Mouse (Mus musculus): ENCODE data around the gene Klk1b9. TPM values are rescaled to one million over a fixed set of nuclear protein-coding genes. Genes with fewer than 3 reads are reported as not detected.

The Klk1b9 gene
- polyA plus RNA-seq (2014; fragmentation: Illumina TruSeq; extraction: RNeasy Lipid Tissue Mini Kit (QIAGEN cat#74804); ENCODE audit: low read depth, low replicate concordance), result not detected

DNA sequence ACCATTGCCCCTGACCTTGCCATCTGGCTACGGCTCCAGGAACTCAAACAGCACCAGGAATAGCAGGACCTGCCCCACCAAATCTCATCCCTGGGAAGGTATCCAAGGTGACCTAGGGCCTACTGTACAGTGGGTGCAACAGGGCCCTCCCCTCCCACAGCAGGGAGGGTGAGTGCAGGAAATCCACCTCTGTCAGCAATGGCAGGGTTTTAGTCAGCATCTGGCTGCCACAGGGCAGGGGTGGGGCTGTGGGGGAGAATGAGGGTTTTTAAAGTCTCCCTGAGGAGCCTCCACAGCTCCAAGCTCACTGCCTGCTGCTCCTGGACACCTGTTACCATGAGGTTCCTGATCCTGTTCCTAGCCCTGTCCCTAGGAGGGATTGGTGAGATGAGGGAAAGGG is at the start of gene Klk1b9:
Gene Klk1b9 (plus strand): TSS at position 301 of the 400 bp plus-strand sequence.

DNA sequence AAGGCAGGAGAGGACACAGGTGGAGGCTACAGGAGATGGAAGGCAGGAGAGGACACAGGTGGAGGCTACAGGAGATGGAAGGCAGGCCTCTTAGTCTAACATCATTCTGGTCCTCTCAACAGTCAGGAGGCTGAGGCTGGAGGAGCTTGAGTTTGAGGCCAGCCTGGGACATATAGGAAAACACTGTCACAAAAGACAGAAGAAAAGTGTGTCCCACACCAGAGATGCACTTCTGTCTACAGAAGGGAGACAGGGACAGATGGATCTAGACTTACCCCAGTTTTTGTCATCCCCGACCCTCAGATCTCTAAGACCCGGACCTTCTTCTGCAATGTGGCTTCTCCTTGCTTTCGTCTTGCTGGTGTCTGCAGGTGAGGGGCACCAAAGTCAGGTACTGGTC is 42.4 kb upstream of the Klk1b9 start, which contains the start of gene Klk15:
Gene Klk15 (plus strand): TSS at position 301 of the 400 bp plus-strand sequence.

DNA sequence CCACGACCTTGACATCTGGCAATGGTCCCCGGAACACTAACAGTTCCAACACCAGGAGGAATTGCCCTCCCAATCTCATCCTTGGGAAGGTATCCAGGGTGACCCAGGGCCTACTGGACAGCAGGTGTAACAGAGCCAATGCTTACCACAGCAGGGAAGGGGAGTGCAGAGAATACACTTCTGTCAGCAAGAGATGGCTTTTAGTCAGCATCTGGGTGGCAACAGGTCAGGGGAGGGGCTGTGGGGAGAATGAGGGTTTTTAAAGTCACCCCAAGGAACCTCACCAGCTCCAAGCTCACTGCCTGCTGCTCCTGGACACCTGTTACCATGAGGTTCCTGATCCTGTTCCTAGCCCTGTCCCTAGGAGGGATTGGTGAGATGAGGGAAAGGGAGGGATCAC is 25.5 kb upstream of the Klk1b9 start, which contains the start of gene Klk1b8:
Gene Klk1b8 (plus strand): TSS at position 301 of the 400 bp plus-strand sequence.

DNA sequence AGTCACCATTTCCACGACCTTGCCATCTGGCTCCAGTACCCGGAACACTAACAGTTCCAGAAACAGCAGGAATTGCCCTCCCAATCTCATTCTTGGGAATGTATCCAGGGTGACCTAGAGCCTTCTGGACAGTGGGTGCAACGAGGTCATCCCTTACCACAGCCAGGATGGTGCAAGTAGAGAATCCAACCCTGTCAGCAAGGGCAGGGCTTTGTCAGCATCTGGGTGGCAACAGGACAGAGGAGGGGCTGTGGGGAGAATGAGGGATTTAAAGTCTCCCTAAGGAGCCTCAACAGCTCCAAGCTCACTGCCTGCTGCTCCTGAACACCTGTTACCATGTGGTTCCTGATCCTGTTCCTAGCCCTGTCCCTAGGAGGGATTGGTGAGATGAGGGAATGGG is 9.4 kb upstream of the Klk1b9 start, which contains the start of gene Klk1b1:
Gene Klk1b1 (plus strand): TSS at position 301 of the 400 bp plus-strand sequence.

DNA sequence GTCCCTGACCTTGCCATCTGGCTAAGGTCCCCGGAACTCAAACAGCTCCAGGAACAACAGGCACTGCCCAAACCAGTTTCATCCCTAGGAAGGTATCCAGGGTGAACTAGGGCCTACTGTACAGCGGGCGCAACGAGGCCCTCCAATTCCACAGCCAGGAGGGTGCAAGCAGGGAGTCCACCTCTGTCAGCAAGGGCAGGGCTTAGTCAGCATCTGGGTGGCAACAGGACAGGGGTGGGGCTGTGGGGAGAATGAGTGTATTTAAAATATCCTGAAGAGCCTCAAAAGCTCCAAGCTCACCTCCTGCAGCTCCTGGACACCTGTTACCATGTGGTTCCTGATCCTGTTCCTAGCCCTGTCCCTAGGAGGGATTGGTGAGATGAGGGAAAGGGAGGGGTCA is 19.7 kb downstream of the Klk1b9 start, which contains the start of gene Klk1b11:
Gene Klk1b11 (plus strand): TSS at position 301 of the 400 bp plus-strand sequence.

DNA sequence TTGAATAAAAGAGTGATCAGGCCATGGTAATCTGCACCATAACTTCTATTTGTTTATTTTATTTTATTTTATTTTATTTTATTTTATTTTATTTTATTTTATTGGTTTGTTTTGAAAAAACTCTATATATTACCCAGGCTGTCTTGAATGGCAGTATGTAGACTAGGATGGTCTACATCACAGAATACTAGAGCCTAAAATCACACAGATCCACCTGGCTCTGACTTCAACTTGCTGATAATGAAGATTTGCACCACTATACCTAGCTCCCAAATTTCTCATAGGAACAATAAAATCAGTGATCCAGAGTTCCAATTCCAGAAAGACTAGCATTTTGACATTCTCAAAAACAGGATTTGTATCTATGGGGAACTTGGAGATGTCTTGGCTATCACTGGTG is 36.0 kb downstream of the Klk1b9 start, which contains the start of gene Klk1b26:
Gene Klk1b26 (plus strand): TSS at position 301 of the 400 bp plus-strand sequence.

Other genes with a start within 250 kb of the Klk1b9 start
- gene Klk12, start 207.2 kb upstream of the Klk1b9 start, polyA plus RNA-seq (2014; fragmentation: Illumina TruSeq; extraction: RNeasy Lipid Tissue Mini Kit (QIAGEN cat#74804); ENCODE audit: low read depth, low replicate concordance), result not detected
- gene Klk11, start 201.5 kb upstream of the Klk1b9 start, polyA plus RNA-seq (2014; fragmentation: Illumina TruSeq; extraction: RNeasy Lipid Tissue Mini Kit (QIAGEN cat#74804); ENCODE audit: low read depth, low replicate concordance), result not detected
- not detected for gene Klk10, start 195.0 kb upstream of the Klk1b9 start, polyA plus RNA-seq (2014; fragmentation: Illumina TruSeq; extraction: RNeasy Lipid Tissue Mini Kit (QIAGEN cat#74804); ENCODE audit: low read depth, low replicate concordance)
- gene Klk9, start 184.2 kb upstream of the Klk1b9 start, polyA plus RNA-seq (2014; fragmentation: Illumina TruSeq; extraction: RNeasy Lipid Tissue Mini Kit (QIAGEN cat#74804); ENCODE audit: low read depth, low replicate concordance), result not detected
- gene Klk8, start 178.5 kb upstream of the Klk1b9 start, polyA plus RNA-seq (2014; fragmentation: Illumina TruSeq; extraction: RNeasy Lipid Tissue Mini Kit (QIAGEN cat#74804); ENCODE audit: low read depth, low replicate concordance), result not detected
- not detected for gene Klk7, start 164.8 kb upstream of the Klk1b9 start, polyA plus RNA-seq (2014; fragmentation: Illumina TruSeq; extraction: RNeasy Lipid Tissue Mini Kit (QIAGEN cat#74804); ENCODE audit: low read depth, low replicate concordance)
- not detected for gene Klk6, start 151.6 kb upstream of the Klk1b9 start, polyA plus RNA-seq (2014; fragmentation: Illumina TruSeq; extraction: RNeasy Lipid Tissue Mini Kit (QIAGEN cat#74804); ENCODE audit: low read depth, low replicate concordance)
- gene Klk5, start 134.1 kb upstream of the Klk1b9 start, polyA plus RNA-seq (2014; fragmentation: Illumina TruSeq; extraction: RNeasy Lipid Tissue Mini Kit (QIAGEN cat#74804); ENCODE audit: low read depth, low replicate concordance), result not detected
- gene Klk4, start 94.9 kb upstream of the Klk1b9 start, polyA plus RNA-seq (2014; fragmentation: Illumina TruSeq; extraction: RNeasy Lipid Tissue Mini Kit (QIAGEN cat#74804); ENCODE audit: low read depth, low replicate concordance), result not detected
- gene Klk15, start 42.3 kb upstream of the Klk1b9 start, polyA plus RNA-seq (2014; fragmentation: Illumina TruSeq; extraction: RNeasy Lipid Tissue Mini Kit (QIAGEN cat#74804); ENCODE audit: low read depth, low replicate concordance), result not detected
- gene Klk1b8, start 25.4 kb upstream of the Klk1b9 start, polyA plus RNA-seq (2014; fragmentation: Illumina TruSeq; extraction: RNeasy Lipid Tissue Mini Kit (QIAGEN cat#74804); ENCODE audit: low read depth, low replicate concordance), result not detected
- not detected for gene Klk1b1, start 9.3 kb upstream of the Klk1b9 start, polyA plus RNA-seq (2014; fragmentation: Illumina TruSeq; extraction: RNeasy Lipid Tissue Mini Kit (QIAGEN cat#74804); ENCODE audit: low read depth, low replicate concordance)
- gene Klk1b11, start 19.8 kb downstream of the Klk1b9 start, polyA plus RNA-seq (2014; fragmentation: Illumina TruSeq; extraction: RNeasy Lipid Tissue Mini Kit (QIAGEN cat#74804); ENCODE audit: low read depth, low replicate concordance), result not detected
- gene Klk1b26, start 36.1 kb downstream of the Klk1b9 start, polyA plus RNA-seq (2014; fragmentation: Illumina TruSeq; extraction: RNeasy Lipid Tissue Mini Kit (QIAGEN cat#74804); ENCODE audit: low read depth, low replicate concordance), result not detected
- not detected for gene Klk1b27, start 76.2 kb downstream of the Klk1b9 start, polyA plus RNA-seq (2014; fragmentation: Illumina TruSeq; extraction: RNeasy Lipid Tissue Mini Kit (QIAGEN cat#74804); ENCODE audit: low read depth, low replicate concordance)
- not detected for gene Klk1b21, start 126.3 kb downstream of the Klk1b9 start, polyA plus RNA-seq (2014; fragmentation: Illumina TruSeq; extraction: RNeasy Lipid Tissue Mini Kit (QIAGEN cat#74804); ENCODE audit: low read depth, low replicate concordance)
- not detected for gene Klk1b22, start 136.6 kb downstream of the Klk1b9 start, polyA plus RNA-seq (2014; fragmentation: Illumina TruSeq; extraction: RNeasy Lipid Tissue Mini Kit (QIAGEN cat#74804); ENCODE audit: low read depth, low replicate concordance)
- not detected for gene Klk1b16, start 160.7 kb downstream of the Klk1b9 start, polyA plus RNA-seq (2014; fragmentation: Illumina TruSeq; extraction: RNeasy Lipid Tissue Mini Kit (QIAGEN cat#74804); ENCODE audit: low read depth, low replicate concordance)
- not detected for gene Klk1b24, start 212.2 kb downstream of the Klk1b9 start, polyA plus RNA-seq (2014; fragmentation: Illumina TruSeq; extraction: RNeasy Lipid Tissue Mini Kit (QIAGEN cat#74804); ENCODE audit: low read depth, low replicate concordance)
- gene Klk1b3, start 222.1 kb downstream of the Klk1b9 start, polyA plus RNA-seq (2014; fragmentation: Illumina TruSeq; extraction: RNeasy Lipid Tissue Mini Kit (QIAGEN cat#74804); ENCODE audit: low read depth, low replicate concordance), result not detected
- not detected for gene Klk1b4, start 231.4 kb downstream of the Klk1b9 start, polyA plus RNA-seq (2014; fragmentation: Illumina TruSeq; extraction: RNeasy Lipid Tissue Mini Kit (QIAGEN cat#74804); ENCODE audit: low read depth, low replicate concordance)
- not detected for gene Klk1b5, start 239.9 kb downstream of the Klk1b9 start, polyA plus RNA-seq (2014; fragmentation: Illumina TruSeq; extraction: RNeasy Lipid Tissue Mini Kit (QIAGEN cat#74804); ENCODE audit: low read depth, low replicate concordance)
- gene Klk1, start 249.3 kb downstream of the Klk1b9 start, polyA plus RNA-seq (2014; fragmentation: Illumina TruSeq; extraction: RNeasy Lipid Tissue Mini Kit (QIAGEN cat#74804); ENCODE audit: low read depth, low replicate concordance), result 428 TPM

Data from sigmoid colon, adult 10 weeks (tissue).